Mouse (Mus musculus) MEL-GATA-1-ER (cell line): ENCODE results near the gene Catsper3.

Experiments used
- DNase-seq: peaks from one replicate; pipeline ENCODE4 v3.0.0-alpha.2; 2012; ENCODE audit warnings: low read depth; ENCODE audit errors: extremely low read depth

The Catsper3 gene

DNA sequence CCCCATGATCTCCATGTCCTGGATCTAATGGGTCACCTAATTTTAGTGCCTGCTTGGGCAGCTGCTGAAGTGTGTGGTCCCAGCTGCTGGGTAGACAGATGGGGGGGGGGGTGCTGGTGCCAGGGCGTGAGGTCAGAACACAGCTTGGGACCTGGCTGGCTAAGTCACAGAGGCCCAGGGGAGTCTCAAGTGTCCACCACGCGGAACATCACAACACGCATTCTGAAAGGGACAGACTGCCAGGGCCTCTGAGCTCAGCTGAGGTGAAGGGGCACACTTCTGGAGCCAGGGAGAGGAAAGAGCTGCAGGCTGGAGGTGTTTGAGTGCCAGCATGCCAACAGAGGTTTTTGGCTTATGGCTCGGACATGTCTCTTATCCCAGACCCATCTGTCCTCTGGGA is 66.4 kb downstream of the Catsper3 start:
- no peak for DNase-seq

DNA sequence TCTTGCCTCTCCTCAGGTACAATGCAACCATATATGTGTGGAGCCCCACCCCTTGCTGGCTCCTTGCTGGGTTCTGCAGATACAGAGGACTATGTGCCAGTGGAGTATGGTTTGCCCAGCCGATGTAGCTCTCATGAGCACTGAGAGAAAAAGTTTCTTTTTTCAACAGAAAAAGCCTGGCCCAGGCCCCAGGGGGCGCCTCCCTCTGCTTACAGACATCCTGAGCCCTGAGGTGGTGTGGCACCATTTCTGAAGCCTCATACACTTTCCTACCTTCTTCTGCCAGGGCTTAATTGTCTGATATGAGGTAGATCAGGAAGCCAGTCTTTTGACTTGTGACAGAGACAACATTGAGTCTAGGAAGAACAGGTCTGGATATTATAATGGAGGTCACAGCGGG is 67.8 kb downstream of the Catsper3 start:
- no peak for DNase-seq

DNA sequence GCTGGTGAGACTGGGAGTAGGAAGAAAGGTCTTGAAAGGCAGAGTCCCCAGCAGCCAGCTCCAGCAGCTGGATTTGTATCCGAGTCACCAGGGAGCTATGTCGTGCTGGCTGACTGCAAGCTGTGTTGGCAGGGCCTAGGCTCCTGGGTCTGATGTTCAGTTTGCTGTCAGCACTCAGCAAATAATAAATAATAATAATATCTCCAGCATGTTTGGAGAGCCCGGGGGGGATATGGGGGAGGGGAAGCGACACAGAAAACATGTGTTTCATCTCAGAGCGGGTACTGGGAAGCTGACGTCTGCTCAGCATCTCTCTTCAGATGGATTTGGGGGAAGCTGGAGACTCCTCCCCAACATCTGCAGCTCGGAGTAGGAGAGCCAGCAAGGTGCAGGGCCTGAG is 71.4 kb downstream of the Catsper3 start:
- DNase-seq = no peak

DNA sequence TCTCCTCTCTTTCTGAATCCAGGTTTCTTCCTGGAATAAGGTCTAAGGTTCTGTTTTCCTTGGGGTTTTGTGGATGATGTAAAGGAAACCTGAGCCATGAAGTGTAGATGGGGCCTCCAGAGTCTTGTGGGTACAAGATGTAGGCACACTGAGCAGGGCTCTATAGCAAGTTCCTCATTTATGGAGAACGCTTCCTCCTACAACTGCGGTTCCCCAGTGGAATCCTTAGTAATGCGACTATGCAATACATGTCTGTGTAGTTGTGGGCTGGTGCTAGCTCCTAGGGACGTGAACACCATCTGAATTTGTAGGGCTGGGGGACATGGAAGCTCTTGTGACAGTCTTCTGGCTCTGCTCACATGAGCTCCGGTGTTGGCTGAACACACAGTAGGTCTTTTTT is 74.1 kb downstream of the Catsper3 start:
- no peak for DNase-seq
